Comparison of ENCODE assay signal across 7 mouse cellular contexts in the genomic region with DNA sequence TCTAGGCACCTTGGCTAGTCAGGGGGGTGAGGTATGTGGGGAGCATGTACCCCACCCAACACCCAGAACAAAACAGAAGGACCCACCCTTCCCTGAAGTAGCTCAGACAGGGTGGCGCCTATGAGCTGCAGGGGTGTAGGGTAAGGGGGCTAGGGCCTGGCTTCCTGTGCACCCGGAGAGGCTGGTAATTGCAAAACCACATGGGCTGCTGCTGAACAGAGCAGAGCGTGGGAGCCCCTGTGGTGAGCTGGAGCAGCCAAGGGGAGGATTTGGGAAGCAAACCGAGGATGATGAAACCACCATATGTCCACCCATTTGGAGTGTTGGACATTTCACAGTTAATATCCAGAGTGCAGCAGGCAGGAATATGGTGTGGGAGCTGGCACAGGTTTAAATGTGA. TPM values are rescaled to one million over a fixed set of nuclear protein-coding genes. Genes with fewer than 3 reads are reported as not detected.
DNase-seq lines count a peak whose midpoint lies in the region; ATAC-seq lines count a peak whose summit lies in the region.

No protein-coding gene starts in this region.

- H3K27ac ChIP-seq in neural tube, embryonic 15.5 days (replicated peaks), result no peak overlapping the region

- no peaks in the 10 kb centered on the region for H3K27me3 ChIP-seq in neural tube, embryonic 15.5 days (replicated peaks)

- peaks cover 9% of the 10 kb centered on the region for H3K4me1 ChIP-seq in neural tube, embryonic 15.5 days

- H3K4me3 ChIP-seq in neural tube, embryonic 15.5 days (replicated peaks), result no peak overlapping the region

- H3K4me2 ChIP-seq in neural tube, embryonic 15.5 days, result no peak overlapping the region

- 50% methylated on average over 4 of the region's 4 CpGs for WGBS in neural tube, embryonic 15.5 days

- no peak overlapping the region for H3K9ac ChIP-seq in neural tube, embryonic 15.5 days (replicated peaks)

- H3K36me3 ChIP-seq in neural tube, embryonic 15.5 days, result peaks cover 21% of the 10 kb centered on the region

- DNase-seq in neural tube, embryonic 10.5 days (ENCODE audit: extremely low spot score, low spot score), result peak; percentile 45
- peak; percentile 93 to 96 for DNase-seq in cerebellum, postnatal 10 days
- DNase-seq in heart, postnatal 14 days, result peak; percentile 70 to 75
- no peak for DNase-seq in urinary bladder, postnatal 25 days (ENCODE audit: low spot score)
- DNase-seq in spleen, postnatal 4 days (ENCODE audit: low spot score in 2 of 2), result no peak

- ATAC-seq in neural tube, embryonic 15.5 days (ENCODE audit: low FRiP score), result no peak
- ATAC-seq in megakaryocyte progenitor cell, adult 5-6 weeks (replicated peaks; ENCODE audit: poor library complexity), result peak; percentile 12; the same call in 1 of the 2 replicates

- no peaks in the 10 kb centered on the region for H3K9me3 ChIP-seq in neural tube, embryonic 15.5 days (replicated peaks)

- intact Hi-C loops in heart, postnatal 14 days (cut with DNase I), result no loop called here

RNA-seq across cellular contexts. Expression of a gene that starts 3.7 kb away (rescaled TPM):
- polyA plus RNA-seq in neural tube, embryonic 15.5 days (2015; fragmentation: Nextera tagmentation; extraction: Ambion mirVana), result 0.33 and 0.36 TPM in 2 replicates
- 1 to 10 TPM; 8.9 to 9.8 TPM for total RNA-seq in heart, postnatal 14 days (2021)
- total RNA-seq in megakaryocyte progenitor cell, adult 5-6 weeks (2015), result 1.3 and 2.0 TPM in 2 replicates
- total RNA-seq in megakaryocyte progenitor cell, adult 5-6 weeks (2017), result 3.2 and 3.5 TPM in 2 replicates

RNA-seq across cellular contexts. Expression of a gene that starts 26.0 kb away (rescaled TPM):
- 80.6 and 87.7 TPM in 2 replicates for polyA plus RNA-seq in neural tube, embryonic 15.5 days (2015; fragmentation: Nextera tagmentation; extraction: Ambion mirVana)
- total RNA-seq in heart, postnatal 14 days (2021), result 100 to 1,000 TPM; 163 to 172 TPM
- total RNA-seq in megakaryocyte progenitor cell, adult 5-6 weeks (2015), result 11.8 and 14.4 TPM in 2 replicates
- 39.4 and 40.9 TPM in 2 replicates for total RNA-seq in megakaryocyte progenitor cell, adult 5-6 weeks (2017)

RNA-seq across cellular contexts. Expression of a gene that starts 32.3 kb away (rescaled TPM):
- 71.4 and 71.6 TPM in 2 replicates for polyA plus RNA-seq in neural tube, embryonic 15.5 days (2015; fragmentation: Nextera tagmentation; extraction: Ambion mirVana)
- 10 to 100 TPM; 18.2 to 18.5 TPM for total RNA-seq in heart, postnatal 14 days (2021)
- total RNA-seq in megakaryocyte progenitor cell, adult 5-6 weeks (2015), result 22.9 and 23.6 TPM in 2 replicates
- total RNA-seq in megakaryocyte progenitor cell, adult 5-6 weeks (2017), result 27.2 and 27.9 TPM in 2 replicates

RNA-seq across cellular contexts. Expression of a gene that starts 38.4 kb away (rescaled TPM):
- 21.9 and 22.2 TPM in 2 replicates for polyA plus RNA-seq in neural tube, embryonic 15.5 days (2015; fragmentation: Nextera tagmentation; extraction: Ambion mirVana)
- total RNA-seq in heart, postnatal 14 days (2021), result 10 to 100 TPM; 56.3 TPM
- total RNA-seq in megakaryocyte progenitor cell, adult 5-6 weeks (2015), result 15.8 and 16.3 TPM in 2 replicates
- 30.5 and 45.4 TPM in 2 replicates for total RNA-seq in megakaryocyte progenitor cell, adult 5-6 weeks (2017)

Comparison
In these comparisons a context has a peak if more than half of its experiments do, and no peak if none do; other contexts are left out.
1. DNase-seq: peak in neural tube, embryonic 10.5 days (single experiment), cerebellum, postnatal 10 days (2 of 2) and heart, postnatal 14 days (2 of 2); none in urinary bladder, postnatal 25 days (single experiment) and spleen, postnatal 4 days (0 of 2).